Mouse (Mus musculus) CH12.LX (cell line): ENCODE results near the gene Gpx7.

ENCODE experiments used
- CTCF ChIP-seq, 2 experiments: IDR thresholded peaks in 1 of 2; conservative IDR thresholded peaks in 1 of 2; 2 replicates each; pipeline ENCODE4 v1.5.1; 2011 to 2012; ENCODE audit warnings: low read depth in 2 of 2, low read length in 2 of 2, improper control_type of control experiment in 1 of 2, inconsistent platforms in 1 of 2, mild to moderate bottlenecking in 1 of 2, moderate library complexity in 1 of 2
- ELF1 ChIP-seq: IDR thresholded peaks from 2 replicates; pipeline ENCODE4 v1.6.1; 2014; ENCODE audit warnings: low read depth, mild to moderate bottlenecking, inconsistent platforms, low read length, improper control_type of control experiment
- HCFC1 ChIP-seq: IDR thresholded peaks from 2 replicates; pipeline ENCODE4 v1.6.1; 2012; ENCODE audit warnings: low read depth, mild to moderate bottlenecking, inconsistent platforms, low read length, improper control_type of control experiment
- POLR2A ChIP-seq: IDR thresholded peaks from 2 replicates; pipeline ENCODE4 v1.6.1; 2011; ENCODE audit warnings: low read depth, mild to moderate bottlenecking, improper control_type of control experiment, low read length
- USF1 ChIP-seq: IDR thresholded peaks from 2 replicates; pipeline ENCODE4 v1.6.1; 2014; ENCODE audit warnings: low read depth, mild to moderate bottlenecking, inconsistent platforms, low read length, improper control_type of control experiment
- USF2 ChIP-seq: conservative IDR thresholded peaks from 2 replicates; pipeline ENCODE4 v1.6.1; 2011; ENCODE audit warnings: low read depth, low read length, improper control_type of control experiment

GRCm38 (mm10) chr4:108383183-108383714 lies 23.5 kb downstream of the Gpx7 start, which contains the start of gene Shisal2a:
- TF ChIP-seq CTCF (conservative IDR thresholded peaks at IDR 0.05 in 1 of 2, IDR thresholded peaks at IDR 0.05 in 1 of 2; ENCODE audit: low read depth in 2 of 2, low read length in 2 of 2) (no peak), USF1 (no peak), USF2 (no peak), ELF1 (no peak), POLR2A (no peak), HCFC1 (no peak)
